Mouse (Mus musculus) urinary bladder, postnatal 25 days (tissue): ENCODE measurements around the gene Spata17.
A peak's percentile ranks its signal among the peaks of the same experiment; 100 is the strongest.
"Not testable (repeated sequence)": the region's sequence is repeated elsewhere in the genome, so short reads cannot be mapped to it uniquely, and the experiment has no call there.

Experiments used
- DNase-seq: peaks from one replicate; pipeline ENCODE4 v3.0.0; 2022; ENCODE audit warnings: low spot score

Gene Spata17

DNA sequence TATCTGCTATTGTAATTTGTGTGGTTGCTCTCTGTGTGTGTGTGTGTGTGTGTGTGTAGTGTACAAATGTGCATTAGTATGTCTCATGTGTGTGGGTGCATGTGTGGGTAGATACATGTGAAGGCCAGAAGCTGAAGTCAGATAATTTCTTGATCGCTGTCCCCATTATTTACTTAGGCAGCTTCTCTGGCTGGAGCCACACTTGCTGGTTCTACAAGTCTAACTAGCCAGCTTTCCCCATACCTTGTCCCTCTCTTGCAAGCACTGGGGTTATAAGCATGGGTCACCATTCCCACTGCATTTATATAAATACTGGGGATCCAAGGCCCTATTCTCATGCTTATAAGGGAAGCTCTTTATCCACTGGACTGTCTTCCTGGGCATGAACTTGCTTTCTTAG is 39.3 kb downstream of the Spata17 start:
- DNase-seq = no peak

DNA sequence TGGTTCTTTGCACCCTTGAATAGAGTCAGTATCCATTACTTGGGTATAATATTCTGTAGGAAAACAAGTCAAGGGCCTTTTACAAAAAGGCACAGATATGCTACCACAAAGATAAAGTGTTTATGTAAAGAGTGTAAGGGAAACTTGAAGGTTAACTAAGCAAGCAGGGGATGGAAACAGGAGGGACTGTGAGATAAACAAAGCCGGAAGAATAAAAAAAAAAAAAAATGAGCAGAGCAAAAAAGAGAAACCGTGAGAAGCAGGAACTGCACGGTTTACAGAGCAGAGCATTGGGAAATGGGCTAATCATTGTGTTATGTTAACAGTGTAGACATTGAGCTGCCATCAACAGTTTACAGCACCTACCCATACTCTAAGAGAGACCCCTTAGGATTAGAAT is 44.9 kb downstream of the Spata17 start:
- no peak for DNase-seq

- no peak for DNase-seq
These were observed 45.6 kb downstream of the Spata17 start for GRCm38 (mm10) chr1:187169646-187170045.

DNA sequence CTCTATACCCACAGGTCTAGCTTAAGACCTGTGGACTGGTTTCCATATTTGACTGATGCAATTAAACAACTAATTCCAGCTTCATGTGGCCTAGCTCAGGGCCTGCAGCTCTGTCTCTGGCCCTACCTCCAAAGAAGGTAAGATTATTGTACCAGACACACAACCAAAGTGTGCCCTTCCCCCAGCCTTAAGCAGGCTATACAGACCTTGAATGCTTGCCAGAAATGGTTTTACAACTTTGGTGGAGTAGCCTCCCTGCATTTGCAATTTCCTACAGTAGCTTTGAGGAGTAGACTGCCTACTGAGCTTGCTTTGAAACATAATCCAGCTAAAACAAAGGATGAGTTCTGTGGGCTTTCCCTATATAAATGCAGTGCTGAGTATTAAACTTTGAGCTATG is 51.7 kb downstream of the Spata17 start:
- no peak for DNase-seq

GRCm38 (mm10) chr1:187155658-187156057 is 59.6 kb downstream of the Spata17 start:
- DNase-seq = no peak

DNA sequence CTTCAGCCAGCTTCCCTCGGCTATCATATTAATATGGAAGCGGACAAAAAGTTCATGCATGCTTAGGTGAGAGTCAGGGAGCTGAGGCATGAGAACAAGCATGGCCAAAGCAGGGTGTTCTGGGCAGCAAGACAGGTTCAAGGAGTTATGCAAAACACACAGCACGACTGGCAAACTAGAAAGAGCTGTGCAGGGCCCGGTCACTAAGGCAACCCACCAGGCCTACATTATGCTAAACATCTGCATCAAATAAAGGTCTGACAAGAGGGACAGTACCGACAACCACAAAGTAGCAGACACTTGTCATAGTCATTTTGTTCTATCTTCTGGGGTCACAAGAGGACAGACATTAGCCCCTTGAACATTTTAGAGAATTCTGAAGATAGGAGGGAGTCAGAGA is 61.6 kb downstream of the Spata17 start:
- DNase-seq = no peak

GRCm38 (mm10) chr1:187152571-187152970 is 62.7 kb downstream of the Spata17 start:
- DNase-seq = no peak

GRCm38 (mm10) chr1:187142984-187143383 is 72.3 kb downstream of the Spata17 start:
- DNase-seq = no peak

- peak; percentile 26 for DNase-seq
These were observed 77.8 kb downstream of the Spata17 start for GRCm38 (mm10) chr1:187137426-187137825.

- no peak for DNase-seq
These were observed 79.4 kb downstream of the Spata17 start for GRCm38 (mm10) chr1:187135887-187136286.

DNA sequence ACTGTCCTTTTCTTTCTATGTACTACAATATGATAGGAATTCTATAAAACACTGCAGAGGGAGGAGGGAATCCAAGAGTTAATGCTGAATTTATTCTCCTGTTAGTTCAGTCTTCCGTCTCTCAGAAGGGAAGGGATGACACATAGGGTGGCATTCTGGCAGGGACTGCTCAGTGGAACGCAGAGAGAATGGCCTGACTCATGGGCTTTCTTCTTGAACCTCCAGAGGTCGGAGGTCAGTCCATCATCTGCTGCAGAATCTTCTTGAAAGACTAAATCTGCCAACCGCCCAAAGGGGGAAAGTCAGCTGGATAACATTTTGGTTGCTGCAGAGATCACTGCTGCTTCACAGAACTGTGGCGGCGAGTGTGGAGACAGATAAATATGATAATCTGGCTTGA is 81.4 kb downstream of the Spata17 start:
- DNase-seq = no peak

- no peak for DNase-seq
These were observed 82.9 kb downstream of the Spata17 start for GRCm38 (mm10) chr1:187132348-187132747.

GRCm38 (mm10) chr1:187127548-187127947 is 87.7 kb downstream of the Spata17 start:
- DNase-seq = not testable (repeated sequence)

DNA sequence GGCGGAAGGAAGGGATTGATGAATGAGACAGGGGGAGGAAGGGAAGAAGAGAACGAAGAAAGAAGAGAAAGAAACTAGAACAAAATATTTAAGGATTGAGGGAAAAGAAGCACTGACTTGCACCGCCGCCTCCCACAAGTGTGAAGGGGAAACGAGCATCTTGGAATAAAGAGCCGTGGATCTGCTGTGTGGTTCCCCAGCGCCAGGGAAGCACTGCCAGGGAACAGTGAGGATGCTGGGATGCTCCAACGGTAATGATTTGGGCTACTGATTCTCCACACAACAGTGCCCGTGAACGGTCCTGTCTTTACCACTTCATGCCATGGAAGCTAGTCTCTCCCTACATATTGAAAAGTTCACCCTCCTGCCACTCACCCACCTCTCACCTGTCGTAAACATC is 89.5 kb downstream of the Spata17 start:
- DNase-seq = no peak

- DNase-seq = no peak
These were observed 90.3 kb downstream of the Spata17 start for GRCm38 (mm10) chr1:187124967-187125366.

GRCm38 (mm10) chr1:187119300-187119699 is 96.0 kb downstream of the Spata17 start:
- no peak for DNase-seq

- no peak for DNase-seq
These were observed 97.2 kb downstream of the Spata17 start for GRCm38 (mm10) chr1:187118108-187118507.

GRCm38 (mm10) chr1:187113716-187114115 is 101.5 kb downstream of the Spata17 start:
- no peak for DNase-seq

GRCm38 (mm10) chr1:187102130-187102529 is 113.1 kb downstream of the Spata17 start:
- no peak for DNase-seq

- no peak for DNase-seq
These were observed 114.1 kb downstream of the Spata17 start for GRCm38 (mm10) chr1:187101202-187101601.

- DNase-seq = no peak
These were observed 114.6 kb downstream of the Spata17 start for GRCm38 (mm10) chr1:187100624-187101023.

DNA sequence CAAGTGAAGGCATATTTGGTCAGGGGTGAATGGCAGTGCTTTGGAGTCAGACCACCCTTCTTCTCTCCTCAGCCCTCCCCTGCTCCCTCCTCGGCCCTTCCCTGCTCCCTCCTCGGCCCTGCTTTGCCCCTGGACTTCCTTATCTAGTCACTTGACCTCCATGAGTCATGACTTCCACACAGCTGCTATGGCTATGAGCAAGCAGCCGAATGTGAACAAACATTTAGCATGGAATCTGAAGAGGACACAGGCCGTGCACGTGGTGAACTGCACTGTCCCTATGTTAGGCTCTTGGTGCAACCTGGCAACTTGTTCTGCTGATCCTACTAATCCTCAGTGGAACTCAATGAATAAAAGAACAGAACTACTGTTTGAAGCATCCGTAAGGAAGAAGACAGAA is 117.0 kb downstream of the Spata17 start:
- DNase-seq = no peak

DNA sequence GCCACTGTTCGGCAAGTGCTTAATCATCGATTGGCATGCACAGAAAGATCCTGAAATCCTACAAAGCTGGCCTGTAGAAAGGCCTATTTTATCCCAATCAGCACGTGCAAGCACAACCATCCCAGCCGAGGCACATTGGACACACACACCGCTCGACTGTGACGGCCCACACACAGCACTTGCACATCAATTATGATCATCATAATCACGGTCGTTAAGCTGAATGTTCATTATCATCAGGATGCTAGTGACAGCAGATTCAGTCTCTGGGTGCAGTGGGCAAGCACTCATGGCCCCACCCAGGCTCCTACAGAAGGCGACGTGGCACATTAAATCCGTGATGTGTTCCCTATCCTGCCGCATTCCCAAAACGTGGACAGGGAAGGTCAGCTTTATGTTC is 122.7 kb downstream of the Spata17 start:
- DNase-seq = no peak

DNA sequence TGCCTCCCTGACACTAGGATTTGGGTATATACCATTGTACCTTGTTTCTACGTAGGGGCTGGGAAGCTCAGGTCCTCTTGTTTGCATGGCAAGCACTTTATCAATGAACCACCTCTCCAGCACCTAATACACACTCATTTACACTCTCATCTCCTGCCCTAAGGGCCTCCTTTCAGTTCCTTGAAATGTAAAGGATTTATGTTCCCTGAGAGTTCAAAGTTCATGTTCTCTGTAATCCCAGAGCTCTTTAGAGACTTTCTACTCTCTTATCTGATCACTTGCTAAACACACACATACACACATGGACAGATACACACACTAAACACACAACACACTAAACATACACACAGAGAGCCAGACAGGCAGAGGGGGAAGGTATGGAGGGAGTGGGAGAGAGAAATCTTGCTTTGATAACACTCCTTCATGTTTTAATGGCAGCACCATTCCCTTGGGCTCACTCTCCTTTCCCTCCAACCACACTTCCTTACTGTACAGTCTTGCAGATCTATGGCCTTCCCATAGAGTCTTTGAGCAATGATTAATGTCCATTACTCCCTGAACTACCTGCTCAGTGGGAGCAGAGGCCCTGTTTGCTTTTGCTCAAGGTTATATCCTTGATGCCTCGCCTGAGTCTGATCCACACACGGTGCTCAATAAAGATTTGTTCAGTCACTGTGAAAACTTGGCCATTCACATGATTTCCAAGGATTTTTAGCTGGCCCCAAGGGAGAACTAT is 126.4 kb downstream of the Spata17 start:
- DNase-seq = no peak
